11 mouse cellular contexts compared by ENCODE assay signal in the genomic region with DNA sequence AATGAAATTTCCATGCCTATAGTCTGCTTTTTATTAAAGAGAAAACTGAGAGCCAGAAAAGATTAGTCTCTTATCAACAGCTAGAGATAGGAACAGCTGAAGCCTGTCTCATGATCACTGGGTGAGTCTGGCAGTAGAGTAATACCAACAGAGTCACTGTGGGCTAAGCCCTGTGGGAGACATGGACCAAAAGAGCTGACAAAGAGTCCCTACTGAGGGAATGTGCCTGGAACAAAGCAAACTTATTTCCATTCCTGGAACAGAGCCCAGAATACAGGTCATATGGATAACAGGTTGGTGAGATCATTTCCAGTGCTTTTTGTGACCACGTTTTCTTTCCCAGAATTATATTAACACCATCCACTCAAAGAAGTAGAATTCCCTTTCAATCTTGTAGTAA.
DNase-seq lines count a peak whose midpoint lies in the region; ATAC-seq and TF ChIP-seq lines count a peak whose summit lies in the region.
"Had no signal": no experiment of that assay in that cellular context is flagged by ENCODE, and none has a peak within 500 bp of the region (broad histone marks: within the 10 kb centered on the region; RNA-seq: fewer than 3 reads in every experiment).

No protein-coding gene starts in this region.

- WGBS in heart, embryonic 11.5 days (ENCODE audit: insufficient replicate concordance), result 19% methylated on average over 1 of the region's 1 CpGs

- H3K27me3 ChIP-seq in Patski, result peaks cover 12% of the 10 kb centered on the region
- no peaks in the 10 kb centered on the region for H3K27me3 ChIP-seq in heart, embryonic 11.5 days (ENCODE audit: control insufficient read depth, insufficient read depth, low read length)
- H3K27me3 ChIP-seq: liver, embryonic 13.5 days had no signal

- no peak overlapping the region for H3K9ac ChIP-seq in heart, embryonic 11.5 days (ENCODE audit: low read depth, low read length)
- H3K9ac ChIP-seq: liver, embryonic 13.5 days had no signal

- POLR2A ChIA-PET in Patski (lab: Charles Lee), result no interaction called here

- CTCF ChIA-PET in Patski (lab: Charles Lee), result no interaction called here

- no peaks in the 10 kb centered on the region for H3K9me3 ChIP-seq in heart, embryonic 11.5 days (replicated peaks; ENCODE audit: control insufficient read depth, low read length)
- H3K9me3 ChIP-seq: liver, embryonic 13.5 days had no signal

- in situ Hi-C loops in Patski (cut with MboI; ENCODE audit: low pct_unique_long_range_greater_than_20kb), result no loop called here

- TF ChIP-seq CTCF in Patski (IDR thresholded peaks at IDR 0.05), result no peak

- H3K4me1 ChIP-seq in heart, embryonic 11.5 days (ENCODE audit: control insufficient read depth, insufficient read depth, low read length), result no peaks in the 10 kb centered on the region
- H3K4me1 ChIP-seq: liver, embryonic 13.5 days had no signal

- peak; percentile 92 for ATAC-seq in Patski
- no peak for ATAC-seq in heart, embryonic 11.5 days (replicated peaks; ENCODE audit: insufficient number of reproducible peaks, low FRiP score, low TSS enrichment)

- no peaks in the 10 kb centered on the region for H3K36me3 ChIP-seq in heart, embryonic 11.5 days (ENCODE audit: control insufficient read depth, insufficient read depth, low read length)
- H3K36me3 ChIP-seq: liver, embryonic 13.5 days had no signal

- peak overlapping the region; percentile 29; the same call in 1 of the 2 replicates for H3K27ac ChIP-seq in heart, embryonic 11.5 days (ENCODE audit: low read depth, low read length)
- H3K27ac ChIP-seq: liver, embryonic 13.5 days had no signal

- H3K4me2 ChIP-seq in heart, embryonic 11.5 days, result no peak overlapping the region
- H3K4me2 ChIP-seq: liver, embryonic 13.5 days had no signal

- no peak overlapping the region for H3K4me3 ChIP-seq in heart, embryonic 11.5 days (ENCODE audit: low read depth, low read length)
- H3K4me3 ChIP-seq: liver, embryonic 13.5 days had no signal

- intact Hi-C loops in heart, postnatal 25 days (cut with DNase I), result no loop called here

- DNase-seq in heart, adult 18-20 months, result peak; percentile 33 to 49
- no peak for DNase-seq in heart, postnatal 25 days (ENCODE audit: low spot score)
- DNase-seq in Patski (ENCODE audit: low read depth, low spot score) (peak; percentile 71), liver (no peak)
- DNase-seq in lung, postnatal 36 days, result peak; percentile 42
- DNase-seq in layer of hippocampus, postnatal 14 days (ENCODE audit: low spot score in 2 of 2), result no peak
- no peak for DNase-seq in urinary bladder, postnatal 10 days (ENCODE audit: low spot score)
- DNase-seq: adrenal gland, postnatal 10 days; liver, embryonic 13.5 days; thymus, adult 2 months had no signal

Comparison
In these comparisons a context has a peak if more than half of its experiments do, and no peak if none do; other contexts are left out.
1. DNase-seq: peak in heart, adult 18-20 months (2 of 2), Patski (single experiment) and lung, postnatal 36 days (single experiment); none in heart, postnatal 25 days (single experiment), layer of hippocampus, postnatal 14 days (0 of 2), liver (single experiment) and urinary bladder, postnatal 10 days (single experiment).